Mouse (Mus musculus): Measurements from ENCODE around the gene Spindoc. TPM values are rescaled to one million over a fixed set of nuclear protein-coding genes. Genes with fewer than 3 reads are reported as not detected.
"Not testable (repeated sequence)": the region's sequence is repeated elsewhere in the genome, so short reads cannot be mapped to it uniquely, and the experiment has no call there.

Gene Spindoc
- polyA plus RNA-seq, 1 experiment = 10.3 TPM

- TF ChIP-seq CTCF (IDR thresholded peaks at IDR 0.05; ENCODE audit: extremely low read depth, insufficient read depth, insufficient read length, insufficient replicate concordance) (no peak), POLR2A (IDR thresholded peaks at IDR 0.05; ENCODE audit: low read depth, low read length) (no peak)
- DNase-seq (ENCODE audit: low read depth in 1 of 2, low spot score in 2 of 2) = peak in 1 of 2 experiments; percentile 51
- no peak within 1 kb of the TSS for H3K27ac ChIP-seq (ENCODE audit: insufficient read depth, low read length)
Observed at GRCm38 (mm10) chr19:7416834-7417735, 34.3 kb upstream of the Spindoc start, which contains the start of gene 2700081O15Rik. TSS of gene 2700081O15Rik (plus strand) at chr19:7417625.

GRCm38 (mm10) chr19:7415916-7416833 lies 33.4 kb upstream of the Spindoc start:
- peaks cover 11% of the 10 kb centered on the region for H3K27me3 ChIP-seq (ENCODE audit: control insufficient read depth, insufficient read depth, low read length)
- DNase-seq (ENCODE audit: low read depth in 1 of 2, low spot score in 2 of 2) = no peak
- no peak for TF ChIP-seq POLR2A (IDR thresholded peaks at IDR 0.05; ENCODE audit: low read depth, low read length)
- peak overlapping the region; percentile 66; the same call in 1 of the 2 replicates for H3K4me3 ChIP-seq (ENCODE audit: extremely low read depth, insufficient read depth, insufficient read length)
- H3K4me1 ChIP-seq (ENCODE audit: control insufficient read depth, insufficient read depth, insufficient read length) = peaks cover 2% of the 10 kb centered on the region
- H3K27ac ChIP-seq (ENCODE audit: insufficient read depth, low read length) = no peak overlapping the region
- 54% methylated on average over 22 of the region's 22 CpGs for WGBS
- H3K36me3 ChIP-seq (ENCODE audit: control insufficient read depth, insufficient read depth, low read length) = no peaks in the 10 kb centered on the region

More at GRCm38 (mm10) chr19:7416834-7417735, 34.3 kb upstream of the Spindoc start, which contains the start of gene 2700081O15Rik:
- Histone ChIP-seq H3K36me3 (ENCODE audit: control insufficient read depth, insufficient read depth, low read length) (no peaks in the 10 kb centered on the region), H3K4me3 (ENCODE audit: extremely low read depth, insufficient read depth, insufficient read length) (peak within 1 kb of the TSS; percentile 66), H3K4me1 (ENCODE audit: control insufficient read depth, insufficient read depth, insufficient read length) (peaks cover 2% of the 10 kb centered on the region), H3K27me3 (ENCODE audit: control insufficient read depth, insufficient read depth, low read length) (peaks cover 11% of the 10 kb centered on the region)
- whole genome bisulfite sequencing = under 1% methylated on average over 102 of the region's 107 CpGs

GRCm38 (mm10) chr19:7412361-7412760 lies 29.6 kb upstream of the Spindoc start:
- Histone ChIP-seq H3K4me3 (ENCODE audit: extremely low read depth, insufficient read depth, insufficient read length) (no peak overlapping the region), H3K4me1 (ENCODE audit: control insufficient read depth, insufficient read depth, insufficient read length) (peaks cover 2% of the 10 kb centered on the region; the same call in 1 of the 2 replicates), H3K27ac (ENCODE audit: insufficient read depth, low read length) (no peak overlapping the region), H3K36me3 (ENCODE audit: control insufficient read depth, insufficient read depth, low read length) (no peaks in the 10 kb centered on the region), H3K27me3 (ENCODE audit: control insufficient read depth, insufficient read depth, low read length) (peaks cover 7% of the 10 kb centered on the region)
- TF ChIP-seq POLR2A (IDR thresholded peaks at IDR 0.05; ENCODE audit: low read depth, low read length) = no peak
- no peak for TF ChIP-seq CTCF (IDR thresholded peaks at IDR 0.05; ENCODE audit: extremely low read depth, insufficient read depth, insufficient read length, insufficient replicate concordance)
- DNase-seq (ENCODE audit: low read depth in 1 of 2, low spot score in 2 of 2) = no peak
- 88% methylated on average over 2 of the region's 2 CpGs for WGBS

- WGBS = 62% methylated on average over 9 of the region's 9 CpGs
- TF ChIP-seq POLR2A (IDR thresholded peaks at IDR 0.05; ENCODE audit: low read depth, low read length) = no peak
- TF ChIP-seq CTCF (IDR thresholded peaks at IDR 0.05; ENCODE audit: extremely low read depth, insufficient read depth, insufficient read length, insufficient replicate concordance) = no peak
Observed at GRCm38 (mm10) chr19:7404623-7405229, 21.9 kb upstream of the Spindoc start.

GRCm38 (mm10) chr19:7400635-7401034 lies 17.8 kb upstream of the Spindoc start:
- 65% methylated on average over 11 of the region's 11 CpGs for WGBS
- no peak for DNase-seq (ENCODE audit: low read depth in 1 of 2, low spot score in 2 of 2)

More at GRCm38 (mm10) chr19:7404623-7405229, 21.9 kb upstream of the Spindoc start:
- H3K27ac ChIP-seq (ENCODE audit: insufficient read depth, low read length) = no peak overlapping the region
- no peak overlapping the region for H3K4me3 ChIP-seq (ENCODE audit: extremely low read depth, insufficient read depth, insufficient read length)
- DNase-seq (ENCODE audit: low read depth in 1 of 2, low spot score in 2 of 2) = no peak
- H3K27me3 ChIP-seq (ENCODE audit: control insufficient read depth, insufficient read depth, low read length) = no peaks in the 10 kb centered on the region
- no peaks in the 10 kb centered on the region for H3K4me1 ChIP-seq (ENCODE audit: control insufficient read depth, insufficient read depth, insufficient read length)
- no peaks in the 10 kb centered on the region for H3K36me3 ChIP-seq (ENCODE audit: control insufficient read depth, insufficient read depth, low read length)

GRCm38 (mm10) chr19:7398898-7399297 lies 16.1 kb upstream of the Spindoc start:
- H3K27ac ChIP-seq (ENCODE audit: insufficient read depth, low read length); H3K36me3 ChIP-seq (ENCODE audit: control insufficient read depth, insufficient read depth, low read length); H3K4me1 ChIP-seq (ENCODE audit: control insufficient read depth, insufficient read depth, insufficient read length); H3K27me3 ChIP-seq (ENCODE audit: control insufficient read depth, insufficient read depth, low read length); DNase-seq (ENCODE audit: low read depth in 1 of 2, low spot score in 2 of 2); H3K4me3 ChIP-seq (ENCODE audit: extremely low read depth, insufficient read depth, insufficient read length): not testable (repeated sequence)
- 49% methylated on average over 24 of the region's 24 CpGs for WGBS

More at GRCm38 (mm10) chr19:7400635-7401034, 17.8 kb upstream of the Spindoc start:
- TF ChIP-seq POLR2A (IDR thresholded peaks at IDR 0.05; ENCODE audit: low read depth, low read length) = no peak
- TF ChIP-seq CTCF (IDR thresholded peaks at IDR 0.05; ENCODE audit: extremely low read depth, insufficient read depth, insufficient read length, insufficient replicate concordance) = no peak
- Histone ChIP-seq H3K27me3 (ENCODE audit: control insufficient read depth, insufficient read depth, low read length) (no peaks in the 10 kb centered on the region), H3K4me3 (ENCODE audit: extremely low read depth, insufficient read depth, insufficient read length) (no peak overlapping the region), H3K36me3 (ENCODE audit: control insufficient read depth, insufficient read depth, low read length) (no peaks in the 10 kb centered on the region), H3K4me1 (ENCODE audit: control insufficient read depth, insufficient read depth, insufficient read length) (no peaks in the 10 kb centered on the region), H3K27ac (ENCODE audit: insufficient read depth, low read length) (no peak overlapping the region)

GRCm38 (mm10) chr19:7396867-7397826 lies 14.4 kb upstream of the Spindoc start:
- not testable (repeated sequence) for DNase-seq (ENCODE audit: low read depth in 1 of 2, low spot score in 2 of 2); H3K36me3 ChIP-seq (ENCODE audit: control insufficient read depth, insufficient read depth, low read length); H3K27me3 ChIP-seq (ENCODE audit: control insufficient read depth, insufficient read depth, low read length); H3K4me1 ChIP-seq (ENCODE audit: control insufficient read depth, insufficient read depth, insufficient read length); H3K4me3 ChIP-seq (ENCODE audit: extremely low read depth, insufficient read depth, insufficient read length); H3K27ac ChIP-seq (ENCODE audit: insufficient read depth, low read length)
- 77% methylated on average over 10 of the region's 10 CpGs for WGBS

Data from spleen, adult 2 months (tissue).